Mouse (Mus musculus) G1E (cell line): Measurements from ENCODE around the gene Cdc37l1.

Source experiments
- CTCF ChIP-seq: IDR thresholded peaks from 2 replicates; pipeline ENCODE4 v1.5.1; 2012; ENCODE audit warnings: low read depth, low read length, inconsistent platforms, mixed read lengths
- GATA1 ChIP-seq: IDR thresholded peaks from 2 replicates; pipeline ENCODE4 v1.6.1; 2012; ENCODE audit warnings: borderline replicate concordance, low read length, inconsistent platforms, mixed read lengths
- GATA2 ChIP-seq: IDR thresholded peaks from 2 replicates; pipeline ENCODE4 v1.6.1; 2012; ENCODE audit warnings: low read depth, low read length, inconsistent platforms, borderline replicate concordance
- POLR2AphosphoS5 ChIP-seq: IDR thresholded peaks from 2 replicates; pipeline ENCODE4 v1.6.1; 2012; ENCODE audit warnings: low read depth, low read length, inconsistent platforms; ENCODE audit not compliant: insufficient replicate concordance
- TAL1 ChIP-seq: conservative IDR thresholded peaks from 2 replicates; pipeline ENCODE4 v1.6.1; 2012; ENCODE audit warnings: low read depth, low read length, inconsistent platforms, mixed read lengths

GRCm38 (mm10) chr19:28982617-28983016 lies 7.5 kb upstream of the Cdc37l1 start:
- TF ChIP-seq POLR2AphosphoS5 (no peak), CTCF (no peak), GATA1 (no peak), TAL1 (no peak), GATA2 (no peak)
